Mouse (Mus musculus) E14TG2a.4 (cell line): ENCODE measurements around the gene Arntl.

Source experiments
- CTCF ChIP-seq: conservative IDR thresholded peaks from 2 replicates; pipeline ENCODE4 v1.5.1; 2014; ENCODE audit warnings: low read length
- POU5F1 ChIP-seq: IDR thresholded peaks from 2 replicates; pipeline ENCODE4 v1.6.1; 2014; ENCODE audit warnings: low read length, borderline replicate concordance

DNA sequence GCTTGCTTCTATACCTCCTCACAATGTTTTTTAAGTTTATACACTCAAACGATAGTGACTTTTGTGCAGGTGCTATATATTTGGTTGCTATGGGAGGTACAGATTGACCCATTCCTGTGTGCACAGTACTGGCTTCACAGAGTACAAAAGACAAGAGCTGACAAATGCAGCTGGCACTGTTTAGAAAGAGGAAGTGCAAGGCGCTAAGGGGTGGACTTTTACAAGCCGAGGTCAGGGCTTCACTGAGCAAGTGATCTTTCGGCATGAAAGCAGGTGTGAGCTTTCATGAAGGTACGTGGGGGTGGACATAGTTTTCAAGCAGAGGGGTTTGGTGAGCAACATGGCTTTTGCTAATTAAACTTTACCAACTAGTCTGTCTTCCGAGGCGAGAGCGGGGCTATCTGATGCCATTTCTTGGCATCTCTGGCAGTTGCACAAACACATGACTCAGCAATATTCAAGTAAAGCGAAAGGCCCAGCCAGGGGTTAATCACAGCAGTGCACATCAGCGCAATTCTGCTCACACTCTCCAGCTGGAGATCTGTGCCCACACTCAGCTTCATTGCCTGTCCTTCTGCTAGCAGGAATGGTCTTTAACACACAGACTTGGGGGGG lies 10.0 kb upstream of the Arntl start:
- TF ChIP-seq CTCF (no peak), POU5F1 (no peak)
